Mouse (Mus musculus) adrenal gland, postnatal 4 days (tissue): ENCODE measurements around the gene Krt13. TPM values are rescaled to one million over a fixed set of nuclear protein-coding genes. Genes with fewer than 3 reads are reported as not detected.

Experiments
- DNase-seq, 2 experiments: peaks; one replicate each; pipeline ENCODE4 v3.0.0; 2021 to 2022; ENCODE audit warnings: low spot score in 2 of 2, mixed read lengths in 2 of 2
- total RNA-seq, 2 experiments: library from RNA; stranded (reverse); gene quantifications; 2 replicates each; pipeline ENCODE4 v1.2.3; 2021

The Krt13 gene
- total RNA-seq, 2 experiments from 2014 or later = not detected

DNA sequence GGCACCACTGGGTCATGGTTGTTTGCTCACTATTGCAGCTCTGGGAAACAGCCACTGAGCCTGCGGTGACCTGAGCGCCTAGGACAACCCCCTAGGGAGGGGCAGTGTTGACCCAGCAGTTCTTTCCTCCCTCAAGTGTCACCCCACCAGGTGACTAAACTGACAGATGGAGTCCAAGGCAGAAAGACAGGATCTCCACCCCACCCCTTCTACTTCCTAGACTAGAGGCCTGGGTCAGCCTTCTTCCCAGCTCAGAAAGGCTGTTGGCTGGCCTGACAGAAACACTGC lies 7.7 kb downstream of the Krt13 start:
- DNase-seq = no peak

DNA sequence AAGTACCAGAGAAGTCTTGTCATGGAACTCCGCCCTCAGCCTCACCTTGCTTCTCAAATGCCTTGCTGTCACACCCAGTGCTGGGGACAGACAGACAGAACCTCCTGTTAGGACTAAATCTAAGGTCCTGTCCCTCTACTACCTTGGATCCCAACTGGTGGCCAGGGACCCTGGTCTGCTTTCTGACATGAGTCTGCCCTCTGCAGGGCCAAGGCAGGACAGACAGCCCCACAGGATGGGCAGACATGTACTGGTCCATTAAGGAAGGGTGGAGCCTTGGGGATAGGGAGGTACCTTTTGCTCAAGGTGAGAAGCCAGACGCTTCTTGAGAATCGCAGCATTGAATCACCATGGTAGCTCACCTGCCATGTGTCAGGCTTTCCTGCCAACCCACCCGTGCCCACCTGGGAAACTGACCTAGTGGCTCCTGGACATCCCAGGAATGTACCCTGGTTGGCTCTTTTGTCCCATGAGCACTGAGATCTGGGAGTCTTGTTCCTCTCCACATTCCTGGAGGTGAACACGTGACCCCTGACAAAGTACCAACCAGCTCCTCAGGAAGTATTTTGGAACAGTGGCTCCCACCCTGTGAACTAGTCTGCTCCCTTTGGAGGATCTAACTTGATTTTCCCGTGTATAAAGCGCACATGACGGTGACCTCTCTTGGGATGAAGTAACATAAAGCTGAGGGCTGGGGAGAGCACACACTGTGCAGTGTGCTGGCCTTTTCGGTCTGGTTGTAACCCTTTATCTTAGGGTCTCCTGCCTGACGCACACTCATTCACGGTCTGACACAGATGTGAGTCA lies 8.2 kb downstream of the Krt13 start:
- no peak for DNase-seq

DNA sequence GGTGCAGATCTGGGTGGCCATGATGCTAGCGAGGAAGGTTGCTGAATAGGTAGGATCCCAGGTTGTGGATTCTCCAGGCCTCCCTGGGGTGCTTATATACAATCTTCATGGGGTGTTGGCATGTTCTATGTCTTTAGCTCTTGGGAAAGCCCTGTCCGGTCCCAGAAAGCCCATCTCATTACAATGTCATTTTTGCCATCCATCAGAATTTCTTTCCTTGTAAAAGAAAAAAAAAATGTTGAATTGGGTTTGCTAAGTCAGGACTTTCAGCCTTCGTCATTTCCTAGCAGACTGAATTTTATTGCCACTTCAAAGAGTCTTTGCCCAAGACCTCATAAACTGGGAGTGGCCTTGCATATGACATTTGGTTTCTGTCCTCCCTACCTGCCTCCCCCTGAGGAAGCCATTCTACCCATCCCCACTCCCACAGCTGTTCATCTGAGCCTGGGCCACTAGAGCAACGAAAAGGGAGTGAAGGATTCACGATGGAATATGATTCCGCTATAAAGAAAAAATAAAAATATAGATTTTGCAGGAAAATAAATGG lies 15.7 kb downstream of the Krt13 start, which contains the start of gene Krt36:
Gene Krt36 (minus strand): TSS at position 51 of the 547 bp plus-strand sequence.
- no peak for DNase-seq

GRCm38 (mm10) chr11:100102693-100103429 lies 18.5 kb downstream of the Krt13 start:
- DNase-seq = no peak

- DNase-seq = no peak
These were observed 21.0 kb downstream of the Krt13 start for GRCm38 (mm10) chr11:100100391-100100790.

DNA sequence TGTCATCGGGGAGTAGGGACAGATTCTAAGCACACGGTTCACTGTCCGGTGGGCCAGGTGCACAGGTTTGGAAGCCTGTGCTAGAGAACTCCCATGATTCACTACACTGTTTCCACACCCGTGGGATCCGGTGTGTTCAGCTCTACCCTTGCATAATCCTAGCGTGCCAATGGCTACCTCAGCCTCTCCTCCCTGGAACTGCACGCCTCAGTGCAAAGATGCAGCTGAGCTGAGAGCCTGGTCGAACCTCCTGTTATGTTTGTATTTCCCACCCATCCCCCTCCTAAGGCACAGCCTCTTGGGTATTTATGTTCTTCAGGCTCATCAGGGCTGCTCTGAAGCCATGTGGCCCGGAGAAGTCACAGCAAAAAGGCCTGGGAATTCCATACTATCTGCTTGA lies 23.5 kb downstream of the Krt13 start:
- no peak for DNase-seq

- DNase-seq = no peak
These were observed 25.2 kb downstream of the Krt13 start, which contains the start of gene Krt35 for GRCm38 (mm10) chr11:100096141-100096540. Gene Krt35, minus strand, starts transcription at chr11:100096241.

- no peak for DNase-seq
These were observed 32.9 kb downstream of the Krt13 start for GRCm38 (mm10) chr11:100088378-100089025.

GRCm38 (mm10) chr11:100087861-100088260 lies 33.5 kb downstream of the Krt13 start, which contains the start of gene Krt32:
Gene Krt32, minus strand, starts transcription at chr11:100088226.
- no peak for DNase-seq

- no peak for DNase-seq
These were observed 47.5 kb downstream of the Krt13 start for GRCm38 (mm10) chr11:100073873-100074272.

Other genes starting within 250 kb of the Krt13 start
- not detected for gene Krtap9-1, start 248.2 kb downstream of the Krt13 start, total RNA-seq
- not detected for gene Gm11567, start 242.4 kb downstream of the Krt13 start, total RNA-seq
- gene Krtap31-1, start 213.6 kb downstream of the Krt13 start, total RNA-seq = not detected
- not detected for gene Gm11565, start 206.8 kb downstream of the Krt13 start, total RNA-seq
- not detected for gene Krtap31-2, start 185.3 kb downstream of the Krt13 start, total RNA-seq
- not detected for gene Krtap9-5, start 173.1 kb downstream of the Krt13 start, total RNA-seq
- gene Krtap29-1, start 142.5 kb downstream of the Krt13 start, total RNA-seq = not detected
- not detected for gene Krtap16-1, start 135.0 kb downstream of the Krt13 start, total RNA-seq
- gene Krtap17-1, start 127.6 kb downstream of the Krt13 start, total RNA-seq = not detected
- gene Krt33a, start 105.4 kb downstream of the Krt13 start, total RNA-seq = not detected
- gene Krt33b, start 91.7 kb downstream of the Krt13 start, total RNA-seq = not detected
- not detected for gene Krt34, start 80.0 kb downstream of the Krt13 start, total RNA-seq
- not detected for gene Krt31, start 71.0 kb downstream of the Krt13 start, total RNA-seq
- gene Krt32, start 33.3 kb downstream of the Krt13 start, total RNA-seq = not detected
- gene Krt35, start 25.3 kb downstream of the Krt13 start, total RNA-seq = not detected
- gene Krt36, start 15.9 kb downstream of the Krt13 start, total RNA-seq = under 1 TPM in 1 of 2 experiments, not detected in 1; 0.48 TPM
- gene Krt15, start 14.4 kb upstream of the Krt13 start, total RNA-seq = under 1 TPM in 1 of 2 experiments, not detected in 1; 0.31 TPM
- gene Krt19, start 27.1 kb upstream of the Krt13 start, total RNA-seq = 10 to 100 TPM; 11.1 to 12.7 TPM
- gene Krt9, start 71.7 kb upstream of the Krt13 start, total RNA-seq = under 1 TPM; 0.11 to 0.22 TPM
- gene Krt14, start 86.0 kb upstream of the Krt13 start, total RNA-seq = under 1 TPM; 0.93 to 0.98 TPM
- not detected for gene Krt16, start 127.3 kb upstream of the Krt13 start, total RNA-seq
- under 1 TPM; 0.25 to 0.31 TPM for gene Krt17, start 139.5 kb upstream of the Krt13 start, total RNA-seq
- not detected for gene Krt42, start 148.3 kb upstream of the Krt13 start, total RNA-seq
- 100 to 1,000 TPM; 886 to 904 TPM for gene Eif1, start 198.3 kb upstream of the Krt13 start, total RNA-seq
- gene Gast, start 212.8 kb upstream of the Krt13 start, total RNA-seq = not detected
- 100 to 1,000 TPM; 106 to 110 TPM for gene Hap1, start 234.6 kb upstream of the Krt13 start, total RNA-seq